Mouse (Mus musculus): ENCODE data around the gene Abtb1. TPM values are rescaled to one million over a fixed set of nuclear protein-coding genes. Genes with fewer than 3 reads are reported as not detected.
A peak's percentile ranks its signal among the peaks of the same experiment; 100 is the strongest.

The Abtb1 gene
- polyA plus RNA-seq, 1 experiment from 2014 or later, result 23.9 TPM

DNA sequence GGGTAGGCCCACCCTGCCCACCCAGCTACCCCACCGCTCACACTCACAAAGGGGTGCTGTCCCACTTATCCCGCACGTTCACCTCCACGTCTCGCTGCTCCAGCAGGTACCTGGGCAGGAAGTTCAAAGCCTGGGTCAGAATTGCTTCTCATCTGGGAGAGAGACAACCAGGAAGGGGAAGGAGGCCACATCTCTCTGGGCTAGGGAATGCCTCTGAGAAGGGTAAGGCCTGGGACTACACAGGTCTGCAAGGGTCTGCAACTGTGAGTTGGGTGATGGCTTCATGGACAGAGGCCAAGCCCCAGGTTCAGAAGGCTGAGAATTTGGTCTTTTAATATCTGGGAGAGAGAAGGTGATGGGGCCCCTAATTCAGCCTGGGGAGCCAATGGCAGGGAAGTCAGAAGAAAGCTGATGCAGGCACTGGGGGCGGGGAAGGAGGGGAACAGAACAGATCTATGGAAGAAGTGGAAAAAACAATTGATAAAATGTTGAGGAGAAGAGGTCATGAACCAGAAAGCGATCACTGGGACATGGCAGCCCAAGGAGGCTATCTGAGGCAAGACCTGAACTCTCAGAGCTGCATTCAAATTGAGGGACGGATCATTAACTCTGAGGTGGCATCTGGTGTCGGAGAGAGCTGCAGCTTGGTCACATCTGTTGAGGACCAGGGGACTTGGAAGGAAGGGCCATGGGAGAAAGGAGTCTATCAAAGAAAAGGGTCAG, 832 bp downstream of the Abtb1 start:
- Histone ChIP-seq H3K36me3 (ENCODE audit: control insufficient read depth, insufficient read depth) (peaks cover 33% of the 10 kb centered on the region), H3K27me3 (replicated peaks; ENCODE audit: control insufficient read depth, insufficient read depth, low read length) (no peaks in the 10 kb centered on the region), H3K9ac (ENCODE audit: low read depth, low read length) (peak overlapping the region; percentile 76), H3K27ac (ENCODE audit: low read depth, low read length) (peak overlapping the region; percentile 87), H3K4me3 (ENCODE audit: low read depth, low read length) (peak overlapping the region; percentile 93), H3K4me2 (replicated peaks; ENCODE audit: low read depth) (peak overlapping the region; percentile 78), H3K4me1 (replicated peaks; ENCODE audit: control insufficient read depth, insufficient read depth, low read length) (peaks cover 6% of the 10 kb centered on the region; the same call in 1 of the 2 replicates), H3K9me3 (ENCODE audit: control insufficient read depth) (no peaks in the 10 kb centered on the region)
- TF ChIP-seq CTCF (IDR thresholded peaks at IDR 0.05; ENCODE audit: low read depth), result no peak
- no peak for ATAC-seq
- 48% methylated on average over 9 of the region's 9 CpGs for WGBS

DNA sequence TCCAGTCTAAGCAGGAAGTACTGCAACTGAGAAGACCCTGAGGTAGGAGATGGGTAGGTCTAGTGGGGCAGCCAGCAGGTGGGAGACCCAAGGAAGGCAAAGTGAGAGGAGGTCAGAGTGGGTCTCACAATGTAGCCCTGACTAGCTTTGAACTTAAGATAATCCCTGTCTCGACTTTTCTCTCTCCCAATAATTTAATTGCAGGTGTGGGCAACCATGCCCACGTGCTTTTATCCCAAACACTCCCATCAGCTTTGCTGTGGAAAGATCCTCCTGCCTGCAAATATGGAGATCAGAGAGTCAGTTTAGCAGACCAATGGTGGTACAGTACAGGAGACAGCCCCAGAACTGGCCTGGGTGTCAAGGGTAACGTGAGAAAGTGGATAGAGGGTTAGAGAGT, 1.6 kb downstream of the Abtb1 start:
- Histone ChIP-seq H3K4me3 (ENCODE audit: low read depth, low read length) (no peak overlapping the region), H3K9me3 (ENCODE audit: control insufficient read depth) (no peaks in the 10 kb centered on the region), H3K9ac (ENCODE audit: low read depth, low read length) (no peak overlapping the region), H3K4me2 (replicated peaks; ENCODE audit: low read depth) (0 out of 2 replicates have a peak overlapping the region, but pooled peaks have one; percentile 78), H3K4me1 (replicated peaks; ENCODE audit: control insufficient read depth, insufficient read depth, low read length) (peaks cover 6% of the 10 kb centered on the region; the same call in 1 of the 2 replicates), H3K27me3 (replicated peaks; ENCODE audit: control insufficient read depth, insufficient read depth, low read length) (no peaks in the 10 kb centered on the region), H3K27ac (ENCODE audit: low read depth, low read length) (no peak overlapping the region), H3K36me3 (ENCODE audit: control insufficient read depth, insufficient read depth) (peaks cover 40% of the 10 kb centered on the region)
- ATAC-seq, result no peak
- WGBS, result 72% methylated on average over 3 of the region's 3 CpGs
- TF ChIP-seq CTCF (IDR thresholded peaks at IDR 0.05; ENCODE audit: low read depth), result no peak

DNA sequence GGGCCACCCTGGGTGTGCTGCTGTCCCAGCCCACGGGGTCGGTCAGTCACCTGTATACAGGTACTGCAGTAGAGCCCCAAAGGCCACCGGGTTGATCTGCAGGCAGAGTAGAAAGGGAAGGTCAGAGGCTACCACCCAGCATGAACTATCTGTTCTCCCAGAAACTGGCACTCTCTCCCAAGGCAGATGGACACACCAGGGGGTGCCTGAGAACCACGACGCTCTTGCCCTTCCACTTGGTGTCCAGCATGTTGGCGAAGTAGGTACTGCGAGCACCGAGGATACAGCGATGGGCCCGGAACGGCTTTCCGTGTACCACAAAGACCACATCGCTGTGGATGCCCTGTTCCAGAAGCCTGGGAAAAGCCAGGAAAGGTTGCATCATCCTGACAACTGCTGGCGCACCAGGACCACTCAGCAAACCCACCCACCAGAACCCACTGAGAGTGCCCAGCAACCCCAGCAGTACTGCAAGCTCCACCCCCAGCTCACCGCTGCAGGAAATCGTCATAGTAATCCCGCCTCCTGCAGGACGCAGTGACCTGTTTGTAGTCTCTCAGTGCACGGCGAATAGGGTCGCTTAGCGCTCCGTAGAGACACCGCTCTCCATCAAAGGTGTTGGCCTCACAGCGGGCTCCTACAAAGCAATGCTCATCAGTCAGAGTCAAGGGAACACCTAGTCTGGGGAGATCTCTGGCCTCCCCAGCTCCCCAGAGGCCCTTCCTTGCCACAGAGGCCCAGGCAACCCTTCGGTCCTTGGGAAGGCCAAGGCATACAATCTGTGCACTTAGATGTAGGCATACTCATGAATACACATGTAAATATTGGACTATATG, 2.4 kb downstream of the Abtb1 start:
- Histone ChIP-seq H3K4me1 (replicated peaks; ENCODE audit: control insufficient read depth, insufficient read depth, low read length) (peaks cover 6% of the 10 kb centered on the region; the same call in 1 of the 2 replicates), H3K27ac (ENCODE audit: low read depth, low read length) (no peak overlapping the region), H3K4me2 (replicated peaks; ENCODE audit: low read depth) (no peak overlapping the region), H3K9me3 (ENCODE audit: control insufficient read depth) (no peaks in the 10 kb centered on the region), H3K36me3 (ENCODE audit: control insufficient read depth, insufficient read depth) (peaks cover 45% of the 10 kb centered on the region), H3K4me3 (ENCODE audit: low read depth, low read length) (no peak overlapping the region), H3K27me3 (replicated peaks; ENCODE audit: control insufficient read depth, insufficient read depth, low read length) (no peaks in the 10 kb centered on the region), H3K9ac (ENCODE audit: low read depth, low read length) (no peak overlapping the region)
- no peak for TF ChIP-seq CTCF (IDR thresholded peaks at IDR 0.05; ENCODE audit: low read depth)
- no peak for ATAC-seq
- WGBS, result 88% methylated on average over 26 of the region's 26 CpGs

DNA sequence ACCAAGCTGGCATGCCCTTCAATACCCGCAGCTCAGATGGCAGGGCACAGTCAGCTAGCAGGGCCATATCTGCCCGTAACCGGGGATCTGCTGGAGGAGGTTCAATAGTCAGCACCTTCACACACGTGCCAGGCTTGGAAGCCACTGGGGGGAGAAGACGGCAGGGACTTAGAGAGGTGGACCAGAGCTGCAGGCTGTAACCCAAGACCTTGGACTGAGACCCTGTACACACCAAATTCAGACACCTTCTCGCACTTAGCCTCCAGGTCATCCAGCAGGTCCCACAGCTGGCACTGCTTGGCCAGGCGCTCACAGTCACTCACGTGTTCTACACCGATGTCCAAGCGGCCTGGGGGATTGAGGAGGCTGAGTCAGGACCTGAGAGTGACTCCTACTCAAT, 3.2 kb downstream of the Abtb1 start:
- Histone ChIP-seq H3K36me3 (ENCODE audit: control insufficient read depth, insufficient read depth) (peaks cover 45% of the 10 kb centered on the region), H3K4me1 (replicated peaks; ENCODE audit: control insufficient read depth, insufficient read depth, low read length) (peaks cover 6% of the 10 kb centered on the region; the same call in 1 of the 2 replicates), H3K27me3 (replicated peaks; ENCODE audit: control insufficient read depth, insufficient read depth, low read length) (no peaks in the 10 kb centered on the region), H3K4me3 (ENCODE audit: low read depth, low read length) (no peak overlapping the region), H3K9me3 (ENCODE audit: control insufficient read depth) (no peaks in the 10 kb centered on the region), H3K27ac (ENCODE audit: low read depth, low read length) (no peak overlapping the region), H3K9ac (ENCODE audit: low read depth, low read length) (no peak overlapping the region), H3K4me2 (replicated peaks; ENCODE audit: low read depth) (no peak overlapping the region)
- no peak for ATAC-seq
- 92% methylated on average over 10 of the region's 10 CpGs for WGBS
- TF ChIP-seq CTCF (IDR thresholded peaks at IDR 0.05; ENCODE audit: low read depth), result no peak

DNA sequence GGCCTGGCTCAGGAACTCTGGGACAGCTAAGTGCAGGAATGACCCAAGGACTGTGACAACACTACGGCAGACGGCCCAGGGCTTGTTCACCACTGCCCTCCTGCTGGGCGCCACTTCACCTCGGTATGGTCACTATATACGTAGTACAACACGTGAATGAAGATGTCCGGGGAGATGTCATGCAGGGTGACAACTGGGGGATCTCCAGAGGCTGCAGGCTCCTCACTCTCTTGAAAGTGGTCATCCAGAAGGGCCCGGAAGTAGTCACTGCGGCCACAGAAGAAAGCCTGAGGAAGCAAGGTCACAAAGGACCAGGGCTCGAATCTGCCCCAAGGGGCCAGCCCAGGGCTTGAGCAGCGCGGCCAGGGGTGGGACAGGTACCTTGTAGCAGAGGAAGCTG, 3.8 kb downstream of the Abtb1 start:
- 96% methylated on average over 12 of the region's 12 CpGs for WGBS
- no peaks in the 10 kb centered on the region for H3K9me3 ChIP-seq (ENCODE audit: control insufficient read depth)
- no peak for TF ChIP-seq CTCF (IDR thresholded peaks at IDR 0.05; ENCODE audit: low read depth)
- H3K9ac ChIP-seq (ENCODE audit: low read depth, low read length), result no peak overlapping the region
- ATAC-seq, result no peak
- no peaks in the 10 kb centered on the region for H3K27me3 ChIP-seq (replicated peaks; ENCODE audit: control insufficient read depth, insufficient read depth, low read length)
- no peak overlapping the region for H3K27ac ChIP-seq (ENCODE audit: low read depth, low read length)
- no peak overlapping the region for H3K4me2 ChIP-seq (replicated peaks; ENCODE audit: low read depth)
- H3K4me3 ChIP-seq (ENCODE audit: low read depth, low read length), result no peak overlapping the region
- H3K36me3 ChIP-seq (ENCODE audit: control insufficient read depth, insufficient read depth), result peaks cover 45% of the 10 kb centered on the region
- H3K4me1 ChIP-seq (replicated peaks; ENCODE audit: control insufficient read depth, insufficient read depth, low read length), result peaks cover 6% of the 10 kb centered on the region; the same call in 1 of the 2 replicates

DNA sequence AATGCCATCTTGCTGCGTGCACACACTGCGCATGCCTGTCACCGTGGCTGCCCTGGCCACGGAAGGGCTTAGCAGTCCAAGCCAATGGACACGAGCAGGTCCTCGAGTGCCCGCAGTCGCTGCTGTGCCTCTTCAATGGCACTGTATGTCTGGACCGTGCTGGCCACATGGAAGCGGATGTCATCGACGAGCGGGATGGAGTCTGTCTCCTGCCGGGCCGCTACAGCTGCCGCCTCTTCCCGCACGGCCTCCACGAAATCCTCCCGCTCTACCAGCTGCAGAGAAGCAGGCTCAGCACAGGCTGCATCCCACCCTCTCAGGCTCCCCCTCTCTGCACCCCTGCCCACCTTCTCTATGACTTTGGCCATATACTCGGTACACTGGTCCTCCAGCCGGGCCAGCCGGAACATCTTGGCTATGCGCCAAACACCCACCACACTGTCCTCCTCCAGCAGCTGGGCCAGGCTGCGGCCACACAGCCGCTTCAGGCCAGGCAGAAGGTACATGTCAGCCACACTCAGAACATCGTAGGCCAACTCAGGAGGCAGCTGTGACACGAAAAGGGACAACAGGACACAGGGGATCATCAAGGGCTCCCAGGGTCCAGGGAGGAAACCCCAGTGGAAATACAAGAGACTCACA, 5.5 kb downstream of the Abtb1 start:
- 86% methylated on average over 27 of the region's 28 CpGs for WGBS
- Histone ChIP-seq H3K36me3 (ENCODE audit: control insufficient read depth, insufficient read depth) (peaks cover 45% of the 10 kb centered on the region), H3K4me1 (replicated peaks; ENCODE audit: control insufficient read depth, insufficient read depth, low read length) (peaks cover 6% of the 10 kb centered on the region; the same call in 1 of the 2 replicates), H3K27me3 (replicated peaks; ENCODE audit: control insufficient read depth, insufficient read depth, low read length) (no peaks in the 10 kb centered on the region), H3K9ac (ENCODE audit: low read depth, low read length) (no peak overlapping the region), H3K27ac (ENCODE audit: low read depth, low read length) (no peak overlapping the region), H3K4me2 (replicated peaks; ENCODE audit: low read depth) (no peak overlapping the region), H3K4me3 (ENCODE audit: low read depth, low read length) (no peak overlapping the region), H3K9me3 (ENCODE audit: control insufficient read depth) (no peaks in the 10 kb centered on the region)
- no peak for ATAC-seq
- no peak for TF ChIP-seq CTCF (IDR thresholded peaks at IDR 0.05; ENCODE audit: low read depth)

Data from intestine, postnatal 0 days (tissue).